Mouse (Mus musculus): ENCODE measurements around the gene Pld3.
"Not testable (repeated sequence)": the region's sequence is repeated elsewhere in the genome, so short reads cannot be mapped to it uniquely, and the experiment has no call there.

Pld3 gene

GRCm38 (mm10) chr7:27520599-27520998, 32.4 kb downstream of the Pld3 start:
- DNase-seq, result peak; percentile 16

DNA sequence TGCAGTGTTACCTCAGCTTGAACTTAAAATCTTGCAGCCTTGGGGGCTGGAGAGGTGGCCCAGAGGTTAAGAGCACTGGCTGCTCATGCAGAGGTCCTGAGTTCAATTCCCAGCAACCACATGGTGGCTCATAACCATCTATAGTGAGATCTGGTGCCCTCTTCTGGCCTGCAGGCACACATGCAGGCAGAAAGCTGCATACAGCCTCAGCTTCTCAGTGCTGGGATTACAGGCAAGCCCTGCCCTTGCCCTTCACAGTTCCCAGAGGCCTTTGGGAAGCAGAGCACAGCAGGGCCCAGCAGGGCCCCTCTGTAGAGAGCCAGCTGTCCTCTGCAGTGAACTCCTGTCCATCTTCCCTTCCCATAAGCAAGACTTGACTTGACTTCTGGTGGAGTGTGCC, 32.9 kb downstream of the Pld3 start:
- DNase-seq, result no peak

DNA sequence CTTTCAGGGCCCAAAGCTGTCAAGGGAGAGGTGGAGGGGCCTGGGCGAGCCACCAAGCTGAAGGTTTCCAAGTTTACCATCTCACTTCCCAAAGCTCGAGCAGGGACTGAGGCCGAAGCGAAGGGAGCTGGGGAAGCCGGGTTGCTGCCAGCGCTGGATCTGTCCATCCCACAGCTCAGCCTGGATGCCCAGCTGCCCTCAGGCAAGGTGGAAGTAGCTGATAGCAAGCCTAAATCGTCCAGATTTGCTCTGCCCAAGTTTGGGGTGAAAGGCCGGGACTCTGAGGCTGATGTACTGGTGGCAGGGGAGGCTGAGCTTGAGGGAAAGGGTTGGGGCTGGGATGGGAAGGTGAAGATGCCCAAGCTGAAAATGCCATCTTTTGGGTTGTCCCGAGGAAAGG, 34.7 kb downstream of the Pld3 start:
- DNase-seq, result no peak

- no peak for DNase-seq
These were observed 38.1 kb downstream of the Pld3 start for GRCm38 (mm10) chr7:27514961-27515360.

GRCm38 (mm10) chr7:27510809-27511208, 42.2 kb downstream of the Pld3 start:
- no peak for DNase-seq

DNA sequence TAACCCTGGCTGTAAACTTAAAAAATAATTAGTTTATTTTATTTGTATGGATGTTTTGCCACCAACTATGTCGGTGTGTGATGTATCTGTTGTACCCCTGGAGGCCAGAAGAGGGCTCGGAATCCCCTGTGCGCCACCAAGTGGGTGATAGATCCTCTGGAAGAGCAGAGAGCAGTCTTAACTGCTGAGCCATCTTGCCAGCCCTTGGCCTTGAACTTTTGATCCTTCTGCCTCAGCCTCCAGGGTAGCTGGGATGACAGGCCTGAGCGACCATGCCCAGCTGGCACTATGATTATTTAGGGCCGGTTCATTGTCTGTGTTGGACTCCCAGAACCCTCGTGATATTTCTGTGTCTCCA, 44.4 kb downstream of the Pld3 start:
- peak; percentile 70 for DNase-seq

GRCm38 (mm10) chr7:27507711-27508647, 45.0 kb downstream of the Pld3 start:
- peak; percentile 99 for DNase-seq

DNA sequence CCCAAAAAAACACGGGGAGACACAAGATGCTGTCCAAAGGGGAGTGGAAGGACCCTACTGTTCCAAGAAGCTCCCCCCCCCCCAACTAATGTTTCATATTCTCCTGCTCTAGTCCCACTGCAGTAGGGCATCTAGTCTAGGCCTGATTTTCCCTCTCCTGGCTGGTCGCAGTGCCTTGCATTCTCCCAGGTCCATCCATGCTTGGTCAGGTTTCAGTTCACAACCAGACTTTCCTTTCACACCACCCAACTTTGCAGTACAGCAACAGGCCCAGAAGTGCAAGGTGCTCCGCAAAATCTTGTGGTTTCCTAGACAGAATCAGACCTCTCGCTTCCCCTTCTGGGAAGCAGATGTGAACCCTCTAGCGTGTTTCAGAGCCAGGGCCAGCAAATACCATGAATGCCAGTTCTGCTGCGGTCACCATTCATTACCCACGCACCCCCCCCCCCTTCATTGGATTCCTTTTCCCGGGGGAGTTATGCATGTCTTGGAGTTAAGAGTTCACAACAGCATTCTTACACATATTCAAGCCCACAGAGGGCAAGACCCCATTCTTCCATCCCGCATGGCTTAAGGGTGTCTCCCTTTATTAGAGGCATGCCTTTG, 46.1 kb downstream of the Pld3 start:
- DNase-seq, result no peak

GRCm38 (mm10) chr7:27501620-27502019, 51.4 kb downstream of the Pld3 start:
- DNase-seq, result peak; percentile 50

DNA sequence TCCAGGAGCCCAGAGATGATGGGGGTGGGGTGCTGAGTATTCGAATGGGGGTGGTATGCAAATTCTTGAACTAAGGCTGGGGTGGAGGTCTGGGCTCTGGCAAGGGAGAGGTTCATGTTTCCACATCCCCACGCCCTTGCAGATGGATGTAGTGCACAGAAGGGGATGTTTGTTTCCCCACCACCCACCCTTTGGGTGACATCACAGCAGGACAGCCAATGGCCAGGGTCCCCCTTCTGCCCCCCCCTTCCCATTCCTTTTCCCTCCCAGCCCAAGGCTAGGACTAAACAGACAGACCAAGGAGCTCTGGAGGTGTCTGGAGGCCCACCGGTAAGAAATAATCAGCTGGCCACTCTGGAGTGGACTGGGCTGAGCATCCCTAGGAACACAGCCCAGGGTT, 54.0 kb downstream of the Pld3 start, which contains the start of gene Prx:
Gene Prx, plus strand, starts transcription at position 289 of the 400 bp plus-strand sequence.
- DNase-seq, result no peak

DNA sequence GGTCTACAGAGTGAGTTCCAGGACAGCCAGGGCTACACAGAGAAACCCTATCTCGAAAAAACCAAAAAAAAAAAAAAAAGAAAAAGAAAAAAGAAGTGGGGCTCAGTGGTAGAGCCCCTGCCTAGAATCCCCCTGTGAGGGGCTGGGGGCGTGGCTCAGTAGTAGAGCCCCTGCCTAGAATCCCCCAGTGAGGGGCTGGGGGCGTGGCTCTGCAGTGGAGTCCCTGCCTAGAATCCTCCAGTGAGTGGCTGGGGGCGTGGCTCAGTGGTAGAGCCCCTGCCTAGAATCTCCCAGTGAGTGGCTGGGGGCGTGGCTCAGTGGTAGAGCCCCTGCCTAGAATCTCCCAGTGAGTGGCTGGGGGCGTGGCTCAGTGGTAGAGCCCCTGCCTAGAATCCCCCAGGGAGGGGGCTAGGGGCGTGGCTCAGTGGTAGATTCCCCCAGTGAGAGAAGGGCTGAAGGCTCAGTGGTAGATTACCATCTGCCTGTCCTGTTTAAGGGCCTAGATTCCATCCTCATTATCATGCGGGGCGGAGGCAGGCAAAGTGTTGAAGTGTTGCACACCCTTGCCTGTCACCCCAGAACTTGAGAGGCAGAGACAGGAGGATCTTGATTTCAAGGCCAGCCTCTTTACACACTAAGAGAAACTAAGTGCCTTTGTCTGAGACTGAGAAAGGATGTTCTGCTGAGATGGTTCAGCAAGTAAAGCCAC, 58.2 kb downstream of the Pld3 start:
- DNase-seq, result not testable (repeated sequence)

GRCm38 (mm10) chr7:27493450-27493849, 59.6 kb downstream of the Pld3 start:
- peak; percentile 47 for DNase-seq

DNA sequence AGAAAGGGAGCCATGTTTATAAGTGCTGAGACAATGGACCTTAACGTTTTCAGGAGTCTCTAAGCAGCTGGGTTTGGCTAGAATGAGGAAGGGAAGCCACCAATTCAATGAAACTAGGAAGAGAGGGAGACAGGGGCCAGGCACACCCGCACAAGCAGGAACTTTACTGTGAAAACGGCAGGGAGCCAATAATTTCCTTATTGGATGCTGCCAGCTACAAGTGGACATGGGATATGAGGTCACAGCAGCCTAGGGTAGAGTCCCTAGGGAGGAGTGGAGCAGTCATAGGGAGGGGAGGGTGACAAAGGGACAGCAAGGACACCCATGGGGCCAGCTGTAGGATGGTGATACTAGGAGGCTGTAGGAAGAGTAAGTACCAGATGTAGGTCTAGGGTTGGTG, 60.0 kb downstream of the Pld3 start:
- no peak for DNase-seq

GRCm38 (mm10) chr7:27491856-27492255, 61.2 kb downstream of the Pld3 start:
- no peak for DNase-seq

DNA sequence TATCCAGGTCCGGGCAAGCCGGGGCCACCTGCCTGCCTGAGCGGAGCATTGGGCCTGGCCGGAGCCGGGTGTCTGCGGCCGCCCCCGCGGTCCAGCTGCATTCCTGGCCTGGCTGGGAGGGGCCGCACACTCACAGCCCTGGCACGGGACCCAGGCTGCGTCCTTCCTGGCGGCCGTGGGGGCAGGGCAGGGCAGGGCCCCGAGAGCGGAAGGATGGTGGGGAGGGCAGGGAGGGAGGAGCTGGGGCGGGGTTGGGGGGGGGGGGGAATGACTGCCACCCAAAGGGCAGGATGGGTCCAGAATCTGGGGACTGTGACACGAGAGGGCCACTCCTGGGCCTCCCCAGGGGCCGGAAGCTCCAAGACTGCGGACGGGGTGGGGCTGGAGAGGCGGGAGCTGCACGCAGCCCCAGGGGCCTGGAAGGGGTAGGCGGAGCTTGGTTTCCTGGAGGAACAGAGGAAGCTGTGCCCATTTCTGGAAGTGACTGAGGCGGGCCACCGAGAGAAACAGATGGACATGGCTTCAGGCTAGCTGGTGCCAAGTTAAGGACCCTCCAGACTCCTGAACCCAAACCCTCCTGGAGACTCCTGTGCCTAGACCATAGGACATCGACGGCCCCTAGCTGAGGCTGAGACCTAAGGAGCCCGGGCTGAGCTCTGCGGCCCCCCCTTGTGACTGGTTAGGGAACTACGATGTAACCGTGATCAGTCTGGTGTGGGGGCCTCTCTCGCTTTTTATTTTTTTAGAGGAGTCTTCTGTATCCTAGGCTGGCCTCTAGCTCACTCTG, 62.3 kb downstream of the Pld3 start:
- peak; percentile 96 for DNase-seq

DNA sequence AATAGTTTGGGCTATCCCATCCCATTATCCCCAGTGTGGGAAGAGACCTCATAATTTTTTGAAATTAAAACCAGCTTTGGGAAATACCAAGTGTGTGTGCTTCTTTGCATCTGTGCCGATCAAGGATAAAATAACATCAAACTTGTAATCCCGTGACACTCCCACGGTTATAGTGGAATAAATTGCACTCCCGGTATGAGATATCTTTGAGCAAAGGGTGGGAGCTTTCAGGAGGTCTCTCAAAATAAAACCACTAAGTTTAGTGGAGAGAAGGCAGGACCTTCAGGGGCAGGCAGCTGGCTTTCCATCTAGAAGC, 62.8 kb downstream of the Pld3 start:
- DNase-seq, result no peak

DNA sequence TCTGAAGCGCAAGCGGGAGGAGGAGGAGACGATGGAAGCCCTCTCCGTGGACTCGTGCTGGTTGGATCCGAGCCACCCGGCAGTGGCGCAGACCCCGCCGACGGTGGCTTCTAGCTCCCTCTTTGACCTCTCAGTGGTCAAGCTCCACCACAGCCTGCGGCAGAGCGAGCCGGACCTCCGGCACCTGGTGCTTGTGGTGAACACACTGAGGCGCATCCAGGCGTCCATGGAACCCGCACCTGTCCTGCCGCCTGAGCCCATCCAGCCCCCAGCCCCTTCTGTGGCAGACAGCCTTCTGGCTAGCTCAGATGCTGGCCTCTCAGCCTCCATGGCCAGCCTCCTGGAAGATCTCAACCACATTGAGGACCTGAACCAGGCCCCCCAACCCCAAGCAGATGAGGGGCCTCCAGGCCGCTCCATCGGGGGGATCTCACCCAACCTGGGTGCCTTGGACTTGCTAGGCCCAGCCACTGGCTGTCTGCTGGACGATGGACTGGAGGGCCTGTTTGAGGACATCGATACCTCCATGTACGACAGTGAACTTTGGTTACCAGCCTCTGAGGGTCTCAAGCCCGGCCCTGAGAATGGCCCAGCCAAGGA, 63.6 kb downstream of the Pld3 start:
- no peak for DNase-seq

DNA sequence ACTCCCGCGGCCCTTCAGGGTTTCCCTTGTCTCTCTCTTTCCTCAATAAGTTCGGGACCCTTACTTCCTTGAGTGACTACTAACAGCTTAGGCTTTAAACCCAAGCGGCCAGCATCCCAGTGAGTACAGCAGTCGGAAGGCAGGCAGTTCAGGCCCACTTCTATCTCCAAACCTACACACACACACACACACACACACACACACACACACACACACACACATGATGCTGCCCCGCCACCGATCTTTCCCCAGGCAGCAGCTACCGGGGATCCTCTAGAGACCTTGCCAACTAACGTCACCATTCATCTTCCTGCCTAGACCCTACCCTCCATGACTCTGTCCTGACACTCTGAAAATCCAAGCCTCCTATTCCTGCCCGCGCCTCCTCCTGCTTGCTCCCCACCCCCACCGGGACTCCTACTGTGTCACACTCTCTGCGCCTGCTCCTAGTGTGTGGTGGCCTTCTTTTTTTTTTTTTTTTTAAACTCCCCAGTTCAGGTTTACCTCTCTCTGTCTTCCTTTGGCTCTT, 65.2 kb downstream of the Pld3 start:
- DNase-seq, result peak; percentile 78

GRCm38 (mm10) chr7:27486770-27487697, 66.0 kb downstream of the Pld3 start, which contains the start of gene Sertad1:
Gene Sertad1, plus strand, starts transcription at chr7:27486910.
- peak; percentile 100 for DNase-seq

DNA sequence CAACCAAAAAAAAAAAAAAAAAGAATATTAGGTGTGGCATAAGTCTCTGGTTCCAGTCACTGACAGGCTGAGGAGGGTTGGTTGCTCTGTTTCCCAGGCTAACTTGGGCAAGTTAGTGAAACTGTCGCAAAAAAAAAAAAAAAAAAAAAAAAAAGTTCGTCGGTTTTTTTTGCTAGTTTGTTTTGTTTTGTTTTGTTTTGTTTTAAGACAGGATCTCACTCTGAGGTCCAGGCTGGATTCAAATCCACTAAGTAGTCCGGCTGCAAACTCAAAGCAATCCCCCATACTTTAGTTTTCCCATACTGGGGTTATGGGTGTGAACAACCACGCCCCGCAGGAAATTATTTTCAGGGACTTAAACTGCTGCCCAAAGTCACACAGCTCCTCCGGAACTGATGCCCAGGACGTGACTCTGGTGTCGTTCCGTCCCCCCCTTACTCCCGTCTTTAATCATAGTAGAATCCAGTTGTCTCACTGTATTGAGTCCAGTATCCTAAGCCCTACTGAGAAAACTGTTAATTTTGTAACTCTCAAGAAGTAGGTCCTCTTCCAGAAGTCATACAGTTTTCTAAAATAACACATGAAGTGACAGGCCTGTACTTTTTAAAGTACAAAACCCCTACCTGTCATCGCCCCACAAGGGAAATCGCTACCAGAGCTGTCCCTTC, 66.8 kb downstream of the Pld3 start:
- peak; percentile 49 for DNase-seq

Data from lung, postnatal 14 days (tissue).